Mouse (Mus musculus) G1E (cell line): ENCODE data around the gene Ptprg.

Experiments
- CTCF ChIP-seq: IDR thresholded peaks from 2 replicates; pipeline ENCODE4 v1.5.1; 2012; ENCODE audit warnings: low read depth, low read length, inconsistent platforms, mixed read lengths
- GATA1 ChIP-seq: IDR thresholded peaks from 2 replicates; pipeline ENCODE4 v1.6.1; 2012; ENCODE audit warnings: borderline replicate concordance, low read length, inconsistent platforms, mixed read lengths
- GATA2 ChIP-seq: IDR thresholded peaks from 2 replicates; pipeline ENCODE4 v1.6.1; 2012; ENCODE audit warnings: low read depth, low read length, inconsistent platforms, borderline replicate concordance
- POLR2AphosphoS5 ChIP-seq: IDR thresholded peaks from 2 replicates; pipeline ENCODE4 v1.6.1; 2012; ENCODE audit warnings: low read depth, low read length, inconsistent platforms; ENCODE audit not compliant: insufficient replicate concordance
- TAL1 ChIP-seq: conservative IDR thresholded peaks from 2 replicates; pipeline ENCODE4 v1.6.1; 2012; ENCODE audit warnings: low read depth, low read length, inconsistent platforms, mixed read lengths

- no peak for TF ChIP-seq GATA2
- TF ChIP-seq CTCF: no peak
- TF ChIP-seq GATA1: no peak
- TF ChIP-seq POLR2AphosphoS5: no peak
- TF ChIP-seq TAL1: no peak
These were observed 190.4 kb downstream of the Ptprg start for GRCm38 (mm10) chr14:11743726-11744125.
